Mouse (Mus musculus) liver, adult 2 months (tissue): ENCODE measurements around the gene Wdr82. TPM values are rescaled to one million over a fixed set of nuclear protein-coding genes. Genes with fewer than 3 reads are reported as not detected.

Source experiments
- DNase-seq: peaks from one replicate; pipeline ENCODE4 v3.0.0-alpha.2; 2011; ENCODE audit warnings: low read depth, low spot score; ENCODE audit errors: extremely low read depth
- H3K27ac ChIP-seq: fragments of 200-500 bp; replicated peaks from 2 replicates; pipeline ENCODE4 v1.5.1; 2012; ENCODE audit warnings: low read depth, mild to moderate bottlenecking, control low read depth, inconsistent platforms, low read length; ENCODE audit not compliant: insufficient read depth
- H3K27me3 ChIP-seq: fragments of 200-500 bp; 2 replicates; pipeline ENCODE4 v1.6.1; 2012; ENCODE audit warnings: mild to moderate bottlenecking, moderate library complexity, low read length, inconsistent platforms; ENCODE audit not compliant: control insufficient read depth, insufficient read depth
- H3K36me3 ChIP-seq: fragments of 200-500 bp; 2 replicates; pipeline ENCODE4 v1.6.1; 2012; ENCODE audit warnings: low read length, inconsistent platforms; ENCODE audit not compliant: control insufficient read depth, insufficient read depth
- H3K4me1 ChIP-seq: fragments of 200-500 bp; 2 replicates; pipeline ENCODE4 v1.6.1; 2011; ENCODE audit warnings: low read length; ENCODE audit not compliant: control insufficient read depth, insufficient read depth
- H3K4me3 ChIP-seq: fragments of 200-500 bp; 2 replicates; pipeline ENCODE4 v1.5.1; 2011; ENCODE audit warnings: low read depth, mild to moderate bottlenecking, control low read depth, low read length, moderate library complexity; ENCODE audit not compliant: insufficient read depth
- H3K79me2 ChIP-seq: fragments of 200-500 bp; 2 replicates; pipeline ENCODE4 v1.6.1; 2012; ENCODE audit warnings: inconsistent platforms, mild to moderate bottlenecking, low read length, moderate library complexity; ENCODE audit not compliant: control insufficient read depth, insufficient read depth
- H3K9ac ChIP-seq: fragments of 200-500 bp; 2 replicates; pipeline ENCODE4 v1.6.1; 2012; ENCODE audit warnings: low read depth, mild to moderate bottlenecking, control low read depth, inconsistent platforms, low read length
- CTCF ChIP-seq: fragments of 200-500 bp; IDR thresholded peaks from 2 replicates; pipeline ENCODE4 v1.5.1; 2011; ENCODE audit warnings: low read depth, low read length, control low read depth
- POLR2A ChIP-seq: fragments of 200-500 bp; IDR thresholded peaks from 2 replicates; pipeline ENCODE4 v1.6.1; 2011; ENCODE audit warnings: low read length, control low read depth; ENCODE audit not compliant: insufficient read depth; ENCODE audit errors: extremely low read depth
- WGBS: fragments of 180-500 bp; shearing (Covaris S2); methylation state at CpG from one replicate; pipeline ENCODE4 v1.1.7; 2018; 5-methylcytosine and 5-hydroxymethylcytosine counted together
- polyA plus RNA-seq: library from polyadenylated mRNA; depleted of rRNA; stranded (reverse); fragments of >200 nt; gene quantifications from 2 replicates; pipeline ENCODE4 v1.2.3, GENCODE M21; 2012
- total RNA-seq: library from RNA; depleted of rRNA; stranded (reverse); fragments of >200 nt; gene quantifications from 2 replicates; pipeline ENCODE4 v1.2.3, GENCODE M21; 2014

The Wdr82 gene
- total and polyA plus RNA-seq, 2 experiments: 23.6 to 36.3 TPM

DNA sequence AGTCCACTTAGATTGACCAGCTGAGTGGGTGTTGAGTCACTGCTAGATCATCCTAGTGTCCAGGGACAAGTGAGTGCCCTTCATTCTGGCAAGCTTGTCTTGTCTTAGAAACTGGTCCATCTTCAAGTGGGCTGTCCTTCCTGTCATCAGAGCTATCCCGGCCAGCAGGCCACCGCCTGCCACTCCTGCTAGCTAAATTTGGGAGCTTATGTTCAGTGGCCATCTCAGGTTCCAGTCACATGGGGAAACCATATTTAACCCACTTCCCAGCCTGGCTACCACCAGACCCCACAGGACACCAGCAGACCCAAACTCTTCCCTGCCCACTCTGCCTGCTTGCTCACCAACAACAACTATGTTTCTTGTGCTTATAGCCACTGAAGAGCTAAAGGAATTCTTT is 35.8 kb downstream of the Wdr82 start:
- Histone ChIP-seq H3K9ac (no peak overlapping the region), H3K36me3 (no peaks in the 10 kb centered on the region), H3K27me3 (no peaks in the 10 kb centered on the region), H3K79me2 (no peaks in the 10 kb centered on the region), H3K4me1 (peaks cover 2% of the 10 kb centered on the region), H3K27ac (no peak overlapping the region), H3K4me3 (no peak overlapping the region)
- no peak for DNase-seq
- WGBS: 70% methylated on average over 2 of the region's 2 CpGs
- TF ChIP-seq POLR2A (no peak), CTCF (no peak)

DNA sequence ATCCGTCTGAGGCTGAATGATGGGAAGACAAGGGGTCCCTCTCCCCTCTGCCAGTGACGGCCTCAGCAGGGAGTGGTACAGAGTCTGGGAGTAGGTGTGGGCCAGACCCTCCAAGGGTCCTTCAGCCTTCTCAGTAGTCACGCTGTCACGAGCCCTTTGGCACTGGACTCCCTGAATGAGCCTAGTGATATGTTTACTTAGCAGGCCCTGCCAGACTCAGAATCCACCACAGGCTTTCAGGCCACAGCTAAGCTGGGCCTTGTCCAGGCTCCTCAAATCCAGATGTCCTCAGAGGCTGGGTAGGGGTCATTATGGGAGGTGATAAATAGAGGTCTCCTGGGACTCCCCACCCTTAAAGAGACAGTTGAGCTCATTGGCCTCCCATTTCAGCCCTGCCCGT is 37.5 kb downstream of the Wdr82 start:
- H3K36me3 ChIP-seq: no peaks in the 10 kb centered on the region
- no peak overlapping the region for H3K27ac ChIP-seq
- no peak overlapping the region for H3K4me3 ChIP-seq
- no peak for DNase-seq
- TF ChIP-seq CTCF (no peak), POLR2A (no peak)
- 62% methylated on average over 5 of the region's 5 CpGs for WGBS
- no peaks in the 10 kb centered on the region for H3K27me3 ChIP-seq
- H3K9ac ChIP-seq: no peak overlapping the region
- H3K4me1 ChIP-seq: no peaks in the 10 kb centered on the region; the same call in 1 of the 2 replicates
- H3K79me2 ChIP-seq: no peaks in the 10 kb centered on the region

DNA sequence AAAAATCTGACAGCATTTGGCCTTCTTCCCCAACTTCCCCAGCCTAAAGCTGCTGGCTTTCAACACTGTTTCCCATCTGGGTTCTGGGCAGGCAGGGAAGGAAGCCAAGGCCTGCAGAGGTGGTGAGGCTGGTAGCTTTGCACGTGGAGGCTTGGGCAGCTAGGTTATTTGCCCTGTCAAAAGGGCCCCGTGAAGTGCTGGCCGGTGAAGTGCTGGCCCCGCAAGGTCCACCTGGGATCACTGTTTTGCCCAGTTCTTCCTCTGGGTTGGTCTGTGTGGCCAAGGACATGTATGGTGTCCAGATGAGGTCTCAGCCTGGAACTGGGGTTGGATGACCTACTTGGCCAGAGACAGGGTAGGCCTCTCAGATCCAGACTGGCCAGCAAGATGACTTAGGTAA is 39.2 kb downstream of the Wdr82 start:
- Histone ChIP-seq H3K36me3 (no peaks in the 10 kb centered on the region), H3K4me1 (no peaks in the 10 kb centered on the region), H3K79me2 (no peaks in the 10 kb centered on the region), H3K27ac (no peak overlapping the region), H3K27me3 (no peaks in the 10 kb centered on the region), H3K4me3 (no peak overlapping the region), H3K9ac (no peak overlapping the region)
- WGBS: 27% methylated on average over 4 of the region's 4 CpGs
- TF ChIP-seq POLR2A: no peak
- no peak for TF ChIP-seq CTCF
- DNase-seq: peak; percentile 90

DNA sequence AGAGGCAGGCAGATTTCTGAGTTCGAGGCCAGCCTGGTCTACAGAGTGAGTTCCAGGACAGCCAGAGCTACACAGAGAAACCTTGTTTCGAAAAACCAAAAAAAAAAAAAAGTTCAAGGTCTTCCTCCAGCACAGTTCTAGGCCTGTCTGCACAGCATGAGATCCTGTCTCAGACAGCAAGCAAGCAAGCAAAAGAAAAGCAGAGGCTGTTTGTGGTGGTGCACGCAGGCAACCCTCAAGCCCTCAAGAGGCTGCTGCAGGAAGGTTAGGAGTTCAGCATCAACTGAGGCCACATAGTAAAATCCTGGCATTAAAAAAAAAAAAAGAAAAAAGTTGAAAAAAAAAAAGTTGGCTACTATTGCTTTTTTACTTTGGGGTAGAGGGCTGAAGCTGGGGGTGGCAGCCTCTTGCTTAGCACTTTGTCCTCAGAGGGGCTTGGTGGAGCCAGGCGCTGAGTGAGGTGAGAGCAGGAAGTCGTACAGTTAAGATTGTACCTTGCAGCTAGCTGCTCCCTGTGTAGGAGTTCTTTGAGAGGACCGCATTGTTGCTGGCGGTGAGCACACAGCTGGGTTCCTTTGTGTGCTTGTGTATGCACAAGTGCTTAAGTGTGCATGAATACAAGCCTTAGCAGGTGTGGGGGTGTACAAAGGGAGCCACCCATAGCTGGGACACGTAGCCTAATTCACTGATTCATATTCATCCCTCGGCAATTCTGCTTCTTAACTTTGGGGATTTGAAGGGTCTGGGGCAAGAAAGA is 40.3 kb downstream of the Wdr82 start:
- 90% methylated on average over 9 of the region's 9 CpGs for WGBS
- Histone ChIP-seq H3K27me3 (no peaks in the 10 kb centered on the region), H3K4me1 (no peaks in the 10 kb centered on the region), H3K79me2 (no peaks in the 10 kb centered on the region), H3K9ac (no peak overlapping the region), H3K4me3 (no peak overlapping the region), H3K27ac (no peak overlapping the region), H3K36me3 (no peaks in the 10 kb centered on the region)
- DNase-seq: no peak
- no peak for TF ChIP-seq POLR2A
- no peak for TF ChIP-seq CTCF

DNA sequence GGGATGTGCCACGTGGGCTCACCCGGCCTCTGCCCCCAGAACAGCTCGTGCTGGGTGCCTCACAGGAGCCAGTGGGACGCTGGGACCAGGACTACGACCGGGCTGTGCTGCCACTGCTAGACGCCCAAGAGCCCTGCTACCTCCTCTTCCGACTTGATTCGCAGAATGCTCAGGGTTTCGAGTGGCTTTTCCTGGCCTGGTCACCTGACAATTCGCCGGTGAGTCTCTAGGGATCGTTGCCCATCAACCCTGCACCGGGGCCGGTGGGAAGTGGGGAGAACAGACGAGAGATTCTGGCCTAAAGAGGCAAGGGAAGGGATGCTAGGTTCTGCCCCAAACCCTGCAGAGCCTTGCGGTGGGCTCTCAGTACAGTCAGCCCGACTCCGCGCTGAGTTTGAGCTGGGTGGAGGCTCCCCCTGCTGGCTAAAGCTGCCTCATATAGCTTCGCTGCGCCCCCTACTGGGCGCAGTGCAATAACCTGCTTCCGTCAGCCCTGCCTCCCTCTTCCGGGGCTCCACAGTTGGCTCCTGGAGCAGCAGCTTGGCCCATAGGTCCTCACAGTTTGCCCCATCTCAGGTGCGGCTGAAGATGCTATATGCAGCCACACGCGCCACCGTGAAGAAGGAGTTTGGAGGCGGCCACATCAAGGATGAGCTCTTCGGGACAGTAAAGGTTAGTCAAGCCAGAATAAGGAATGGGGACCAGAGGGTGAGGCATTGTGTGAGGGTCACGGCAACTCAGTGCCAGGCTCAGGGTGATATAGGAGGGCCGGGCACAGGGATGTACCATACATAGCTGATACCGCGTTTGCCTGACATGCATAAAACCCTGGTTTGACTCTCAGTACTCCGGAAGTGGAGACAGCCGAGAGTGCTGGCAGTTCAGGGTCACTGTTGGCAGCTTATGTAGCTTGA is 41.2 kb downstream of the Wdr82 start:
- no peaks in the 10 kb centered on the region for H3K36me3 ChIP-seq
- TF ChIP-seq CTCF: peak; percentile 100
- no peak for TF ChIP-seq POLR2A
- no peak overlapping the region for H3K27ac ChIP-seq
- WGBS: 18% methylated on average over 37 of the region's 37 CpGs
- H3K4me1 ChIP-seq: no peaks in the 10 kb centered on the region
- DNase-seq: peak; percentile 67
- H3K27me3 ChIP-seq: no peaks in the 10 kb centered on the region
- peak overlapping the region; percentile 31 for H3K4me3 ChIP-seq
- H3K79me2 ChIP-seq: no peaks in the 10 kb centered on the region
- H3K9ac ChIP-seq: peak overlapping the region; percentile 61
